Mouse (Mus musculus) heart, adult 11 months (tissue): ENCODE measurements around the gene Col28a1.
"Not testable (repeated sequence)": the region's sequence is repeated elsewhere in the genome, so short reads cannot be mapped to it uniquely, and the experiment has no call there.

Source experiments
- DNase-seq: peaks from one replicate; pipeline ENCODE4 v3.0.0; 2022

The Col28a1 gene

DNA sequence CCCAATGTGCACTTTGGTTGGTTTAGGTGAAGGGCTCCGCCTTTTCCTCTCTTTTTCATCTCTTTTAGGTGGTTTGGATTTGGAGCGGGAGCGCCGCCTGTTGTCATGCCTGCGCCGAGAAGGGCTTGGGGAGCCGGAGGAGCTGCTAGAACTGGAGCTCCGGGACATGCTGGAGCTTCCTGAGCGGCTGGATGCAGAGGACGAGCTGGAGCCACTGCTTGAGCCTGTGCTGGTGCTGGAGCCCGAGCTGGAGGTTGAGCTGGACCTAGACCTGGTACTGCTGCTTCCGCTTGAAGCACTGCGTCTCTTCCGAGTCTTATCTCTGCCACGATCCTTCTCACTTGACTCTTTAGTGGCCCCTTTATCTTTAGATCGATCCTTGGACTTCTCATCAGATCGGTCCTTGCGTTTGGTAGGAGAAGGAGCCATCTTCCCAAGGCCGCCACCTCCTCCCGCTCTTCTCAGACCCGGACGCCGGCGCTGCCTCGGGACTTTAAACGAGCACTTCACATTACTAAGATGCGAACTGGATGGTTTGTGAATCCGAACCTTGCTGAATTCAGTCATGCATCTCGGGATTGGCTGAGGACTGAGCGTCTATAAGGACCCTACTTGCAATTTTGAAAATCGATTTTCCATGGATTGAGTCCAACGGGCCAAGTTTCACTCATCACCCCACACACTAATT is 209.3 kb downstream of the Col28a1 start:
- DNase-seq: not testable (repeated sequence)

DNA sequence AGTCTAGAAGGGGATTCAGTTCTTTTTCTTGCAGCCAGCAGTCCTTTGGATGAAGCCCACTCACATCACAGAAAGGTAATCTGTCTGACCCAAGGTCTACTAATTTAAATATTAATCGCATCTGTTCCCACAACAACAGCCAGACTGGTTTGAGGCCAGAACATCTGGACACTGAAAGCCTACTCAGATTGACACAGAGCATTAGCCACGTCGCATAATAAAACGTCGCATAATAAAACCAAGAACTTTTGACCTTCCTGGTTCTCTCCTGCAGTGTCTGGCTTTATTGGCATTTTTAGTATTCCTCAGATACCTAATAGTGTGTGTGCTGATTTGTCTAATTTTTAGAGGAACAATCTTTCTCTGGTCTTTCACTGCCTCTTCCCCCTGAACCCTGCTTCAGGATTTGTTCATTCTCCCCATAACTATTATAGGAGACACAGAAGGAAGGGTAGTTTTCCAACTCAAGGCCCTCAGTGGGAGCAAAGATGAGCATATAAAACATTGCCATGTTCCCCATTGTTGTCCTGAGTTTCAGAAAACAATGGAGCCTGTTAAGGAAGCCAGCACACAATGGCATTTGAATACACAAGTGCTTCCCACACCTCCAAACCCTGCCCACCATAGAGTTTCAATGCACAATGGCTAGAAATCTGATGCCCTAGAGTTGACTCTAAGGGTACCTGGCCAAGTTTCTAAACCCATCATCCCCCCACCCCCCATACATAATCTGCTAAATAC is 221.2 kb downstream of the Col28a1 start:
- DNase-seq: no peak

DNA sequence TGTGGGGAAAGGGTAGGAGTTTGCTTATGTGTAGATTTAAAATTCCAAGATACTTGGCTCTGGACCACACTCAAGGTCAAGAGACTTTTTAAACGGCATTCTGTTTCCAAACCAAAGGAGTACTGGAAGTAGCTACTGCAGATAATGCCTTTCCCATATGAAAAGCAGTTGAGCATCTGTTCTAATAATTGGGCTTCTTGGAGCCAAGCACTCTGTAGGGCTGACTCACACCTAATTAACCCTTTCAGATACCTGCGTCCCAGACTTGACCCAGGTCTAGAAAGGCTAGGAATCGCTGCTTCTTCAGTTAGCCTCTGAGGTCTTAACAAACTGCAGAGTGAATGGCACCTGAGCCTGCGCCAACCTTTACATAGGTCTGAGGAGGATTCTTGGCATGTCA is 223.0 kb downstream of the Col28a1 start:
- peak; percentile 91 for DNase-seq

DNA sequence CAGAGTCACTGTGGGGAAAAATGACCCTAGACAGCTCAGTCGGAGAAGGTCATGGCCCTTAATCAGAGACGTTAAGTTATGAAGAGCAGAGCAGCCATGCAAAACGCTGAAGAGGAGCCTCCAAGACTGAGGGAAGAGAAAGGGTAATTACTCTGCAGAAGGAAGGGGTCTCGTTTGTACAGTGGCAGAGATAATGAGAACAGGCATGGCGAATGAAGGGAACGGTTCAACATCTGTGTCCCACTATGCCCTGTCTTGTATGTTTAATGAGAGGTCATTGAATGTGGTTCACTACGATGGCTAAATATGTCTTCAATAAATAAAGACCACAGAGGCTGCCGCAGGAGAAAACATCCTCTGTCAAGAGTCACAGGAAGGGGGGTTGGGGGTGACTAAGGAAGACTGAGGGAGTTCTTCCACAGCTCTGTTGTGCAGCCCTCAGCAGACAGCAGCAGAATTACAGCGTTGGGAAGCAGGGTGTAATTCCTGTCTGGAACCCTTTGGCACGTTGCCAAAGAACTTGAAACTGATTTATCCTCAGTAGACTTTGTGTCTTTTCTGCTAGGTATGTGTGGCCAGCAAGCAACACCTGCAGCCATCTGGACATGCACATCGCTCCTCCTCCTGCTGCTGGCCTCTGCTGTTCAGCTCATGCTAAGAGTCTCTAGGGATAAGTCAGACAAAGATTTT is 226.4 kb downstream of the Col28a1 start:
- peak; percentile 88 for DNase-seq

DNA sequence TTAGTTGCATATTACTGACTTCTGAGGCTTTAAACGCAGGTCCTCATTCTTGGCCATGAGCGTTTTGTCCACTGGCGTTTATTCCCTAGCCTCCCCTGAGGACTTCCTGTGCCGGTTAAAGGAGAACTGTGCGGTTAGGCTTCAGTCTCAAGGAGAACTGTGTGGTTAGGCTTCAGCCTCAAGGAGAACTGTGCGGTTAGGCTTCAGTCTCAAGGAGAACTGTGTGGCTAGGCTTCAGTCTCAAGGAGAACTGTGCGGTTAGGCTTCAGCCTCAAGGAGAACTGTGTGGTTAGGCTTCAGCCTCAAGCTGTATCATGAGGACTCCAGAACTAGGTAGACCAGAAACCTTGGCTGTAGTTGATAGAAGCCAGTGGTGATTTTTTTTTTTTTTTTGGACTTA is 229.7 kb downstream of the Col28a1 start:
- no peak for DNase-seq

DNA sequence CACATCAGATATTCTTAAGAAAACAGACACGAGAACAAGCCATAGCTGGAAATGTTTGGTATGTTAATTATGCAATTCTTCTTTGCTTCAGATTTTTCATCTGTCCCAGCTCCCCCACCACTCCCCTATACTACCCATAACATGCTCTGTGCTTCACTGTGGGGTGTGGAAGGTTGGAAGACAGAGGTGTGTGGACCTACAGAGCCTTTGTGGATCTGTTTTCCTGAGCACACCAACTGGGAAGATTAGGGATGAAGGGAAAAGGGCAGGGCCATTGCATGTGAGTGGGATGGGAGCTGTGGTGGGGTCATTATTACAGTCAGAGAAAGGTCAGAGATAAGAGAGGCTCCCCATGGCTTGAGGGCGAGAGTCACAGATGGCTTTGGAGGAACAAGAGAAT is 240.2 kb downstream of the Col28a1 start:
- peak; percentile 54 for DNase-seq

DNA sequence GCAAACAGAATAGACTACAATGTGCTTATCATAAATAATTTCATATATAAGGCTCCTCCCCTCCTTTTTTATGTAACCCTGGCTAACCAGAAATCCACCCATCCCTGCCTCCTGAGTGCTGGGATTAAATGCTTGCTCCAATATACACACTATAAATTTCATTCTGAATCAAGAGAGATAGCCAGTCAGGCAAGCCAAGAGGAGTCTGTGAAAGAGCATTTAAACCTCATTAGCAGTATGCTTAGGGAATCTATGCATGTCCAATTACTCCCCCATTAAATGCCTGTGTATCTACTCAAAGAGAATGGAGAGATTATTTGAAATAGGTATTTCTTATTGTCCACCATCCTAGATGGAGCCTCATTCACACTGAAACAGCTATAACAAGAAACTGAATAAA is 240.6 kb downstream of the Col28a1 start:
- peak; percentile 35 for DNase-seq
